Mouse (Mus musculus): ENCODE results near the gene Relb. TPM values are rescaled to one million over a fixed set of nuclear protein-coding genes. Genes with fewer than 3 reads are reported as not detected.
A peak's percentile ranks its signal among the peaks of the same experiment; 100 is the strongest.

Relb gene
- polyA plus RNA-seq, 1 experiment: 5.8 TPM

- WGBS: 1% methylated on average over 10 of the region's 10 CpGs
- H3K27ac ChIP-seq (ENCODE audit: insufficient read depth, low read length): peak overlapping the region; percentile 52
Observed at GRCm38 (mm10) chr7:19668947-19669721, 39.9 kb upstream of the Relb start.

DNA sequence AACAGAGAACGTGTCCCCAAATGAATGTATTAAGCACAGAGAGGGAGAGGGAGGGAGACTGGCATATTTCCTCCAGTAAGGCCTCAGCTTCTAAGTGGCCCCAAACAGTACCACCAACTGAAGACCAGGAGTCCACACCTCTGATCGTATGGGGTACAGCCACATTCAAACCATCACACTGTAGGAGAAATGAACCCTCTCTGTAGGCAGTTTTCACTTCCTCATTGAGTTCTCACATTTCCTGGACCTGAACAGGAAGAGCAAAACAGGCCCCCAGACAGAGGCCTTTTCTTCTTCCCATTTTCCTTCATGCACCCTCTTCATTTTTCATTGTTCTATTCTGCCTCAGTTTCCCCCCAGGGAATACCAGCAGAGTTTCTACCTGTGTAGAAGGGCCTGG, 38.2 kb upstream of the Relb start:
- TF ChIP-seq CTCF (IDR thresholded peaks at IDR 0.05; ENCODE audit: borderline replicate concordance, insufficient read depth, low read depth, low read length): no peak
- TF ChIP-seq POLR2A (IDR thresholded peaks at IDR 0.05; ENCODE audit: borderline replicate concordance, insufficient read depth, low read length): no peak
- DNase-seq: no peak
- no peaks in the 10 kb centered on the region for H3K27me3 ChIP-seq (ENCODE audit: control insufficient read depth, insufficient read depth, low read length)
- H3K27ac ChIP-seq (ENCODE audit: insufficient read depth, low read length): no peak overlapping the region
- 77% methylated on average over 2 of the region's 2 CpGs for WGBS
- peaks cover 8% of the 10 kb centered on the region; the same call in 1 of the 2 replicates for H3K4me1 ChIP-seq (ENCODE audit: control insufficient read depth, insufficient read depth, low read length)
- H3K4me3 ChIP-seq (replicated peaks; ENCODE audit: insufficient read depth, low read depth, low read length): no peak overlapping the region

More at GRCm38 (mm10) chr7:19668947-19669721, 39.9 kb upstream of the Relb start:
- TF ChIP-seq CTCF (IDR thresholded peaks at IDR 0.05; ENCODE audit: borderline replicate concordance, insufficient read depth, low read depth, low read length) (peak; percentile 95), POLR2A (IDR thresholded peaks at IDR 0.05; ENCODE audit: borderline replicate concordance, insufficient read depth, low read length) (no peak)
- peak overlapping the region; percentile 44 for H3K4me3 ChIP-seq (replicated peaks; ENCODE audit: insufficient read depth, low read depth, low read length)
- peak; percentile 91 to 93 for DNase-seq
- no peaks in the 10 kb centered on the region for H3K27me3 ChIP-seq (ENCODE audit: control insufficient read depth, insufficient read depth, low read length)
- peaks cover 3% of the 10 kb centered on the region for H3K4me1 ChIP-seq (ENCODE audit: control insufficient read depth, insufficient read depth, low read length)

- 62% methylated on average over 3 of the region's 3 CpGs for WGBS
- Histone ChIP-seq H3K4me1 (ENCODE audit: control insufficient read depth, insufficient read depth, low read length) (peaks cover 12% of the 10 kb centered on the region; the same call in 1 of the 2 replicates), H3K4me3 (replicated peaks; ENCODE audit: insufficient read depth, low read depth, low read length) (no peak overlapping the region), H3K27ac (ENCODE audit: insufficient read depth, low read length) (no peak overlapping the region), H3K27me3 (ENCODE audit: control insufficient read depth, insufficient read depth, low read length) (no peaks in the 10 kb centered on the region)
- TF ChIP-seq POLR2A (IDR thresholded peaks at IDR 0.05; ENCODE audit: borderline replicate concordance, insufficient read depth, low read length): no peak
- TF ChIP-seq CTCF (IDR thresholded peaks at IDR 0.05; ENCODE audit: borderline replicate concordance, insufficient read depth, low read depth, low read length): no peak
- DNase-seq: no peak
Observed at GRCm38 (mm10) chr7:19666750-19667149, 37.5 kb upstream of the Relb start.

DNA sequence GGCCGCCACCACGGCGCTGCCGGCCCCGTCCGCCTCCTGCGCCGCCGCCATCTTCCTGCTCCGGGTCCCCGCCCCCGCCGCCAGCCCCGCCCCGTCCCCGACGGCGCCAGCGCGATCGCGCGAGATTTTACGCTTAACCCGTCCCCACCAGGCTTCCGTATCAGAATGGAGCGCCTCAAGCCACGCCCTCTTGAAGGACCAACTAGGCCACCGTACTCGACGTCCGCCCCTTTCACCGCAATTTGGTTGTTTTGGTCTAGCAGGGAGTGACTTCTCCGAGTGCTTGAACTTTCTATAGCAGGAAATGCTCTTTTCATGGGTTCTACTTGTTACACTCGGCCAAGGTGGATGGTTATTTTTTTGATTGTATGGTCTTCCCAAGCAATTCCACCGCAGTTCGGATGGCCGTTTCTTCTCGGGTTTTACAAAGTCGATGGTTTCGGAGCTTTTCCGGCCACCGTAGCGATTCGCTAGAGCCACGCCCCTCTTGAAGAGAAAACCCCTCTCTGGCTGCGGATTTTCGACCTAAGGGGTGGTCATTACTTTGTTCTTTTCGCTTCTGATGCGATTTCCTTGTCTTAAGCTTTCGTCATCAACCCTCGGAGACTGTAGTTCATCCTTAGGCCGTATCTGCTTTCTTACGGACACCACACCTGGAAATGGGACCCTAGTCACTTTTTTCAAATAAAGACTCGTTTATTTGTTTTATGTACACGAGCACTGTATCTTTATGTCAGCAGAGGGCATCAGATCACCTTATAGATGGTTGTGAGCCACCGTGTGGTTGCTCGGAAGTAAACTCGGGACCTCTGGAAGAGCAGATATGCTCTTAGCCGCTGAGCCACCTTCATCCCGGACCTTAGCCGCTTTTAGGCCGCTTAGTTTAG, 36.0 kb upstream of the Relb start, which contains the start of gene Clptm1:
Gene Clptm1, minus strand, starts transcription at position 79 of the 887 bp plus-strand sequence.
- Histone ChIP-seq H3K4me1 (ENCODE audit: control insufficient read depth, insufficient read depth, low read length) (peaks cover 12% of the 10 kb centered on the region; the same call in 1 of the 2 replicates), H3K4me3 (replicated peaks; ENCODE audit: insufficient read depth, low read depth, low read length) (peak within 1 kb of the TSS; percentile 86), H3K27ac (ENCODE audit: insufficient read depth, low read length) (peak within 1 kb of the TSS; percentile 40; the same call in 1 of the 2 replicates), H3K27me3 (ENCODE audit: control insufficient read depth, insufficient read depth, low read length) (no peaks in the 10 kb centered on the region)
- DNase-seq: peak; percentile 97 to 99
- TF ChIP-seq POLR2A (IDR thresholded peaks at IDR 0.05; ENCODE audit: borderline replicate concordance, insufficient read depth, low read length): peak; percentile 49
- TF ChIP-seq CTCF (IDR thresholded peaks at IDR 0.05; ENCODE audit: borderline replicate concordance, insufficient read depth, low read depth, low read length): 0 out of 2 replicates have a peak, but pooled peaks have one; percentile 10
- under 1% methylated on average over 63 of the region's 63 CpGs for WGBS

DNA sequence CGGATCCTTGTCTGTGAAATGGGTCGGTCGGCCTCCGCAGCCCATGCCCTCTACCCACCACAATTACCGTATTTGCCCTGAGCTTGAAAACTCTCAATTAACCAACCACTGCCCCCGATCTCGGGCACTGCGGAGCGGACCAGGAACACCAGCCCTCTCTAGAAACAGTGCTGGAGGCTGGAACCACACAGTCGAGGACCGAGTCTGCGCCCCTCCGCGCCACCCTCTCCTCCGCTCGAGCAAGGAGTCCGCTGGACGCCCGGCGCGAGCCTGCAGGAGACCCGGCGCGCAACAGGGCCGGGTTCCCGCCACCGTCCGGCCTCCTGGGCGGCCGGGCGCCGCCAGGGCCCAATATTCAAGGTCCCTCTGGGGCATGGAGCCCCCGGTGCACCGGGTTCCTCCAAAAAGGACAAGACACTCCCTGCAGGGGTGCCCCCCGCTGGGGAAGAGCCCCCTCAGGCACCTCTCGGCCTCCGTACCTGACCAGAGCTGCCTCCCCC, 35.3 kb upstream of the Relb start:
- Histone ChIP-seq H3K4me1 (ENCODE audit: control insufficient read depth, insufficient read depth, low read length) (peaks cover 12% of the 10 kb centered on the region; the same call in 1 of the 2 replicates), H3K27me3 (ENCODE audit: control insufficient read depth, insufficient read depth, low read length) (no peaks in the 10 kb centered on the region), H3K4me3 (replicated peaks; ENCODE audit: insufficient read depth, low read depth, low read length) (peak overlapping the region; percentile 86), H3K27ac (ENCODE audit: insufficient read depth, low read length) (0 out of 2 replicates have a peak overlapping the region, but pooled peaks have one; percentile 18)
- WGBS: under 1% methylated on average over 37 of the region's 37 CpGs
- TF ChIP-seq CTCF (IDR thresholded peaks at IDR 0.05; ENCODE audit: borderline replicate concordance, insufficient read depth, low read depth, low read length) (no peak), POLR2A (IDR thresholded peaks at IDR 0.05; ENCODE audit: borderline replicate concordance, insufficient read depth, low read length) (no peak)
- no peak for DNase-seq

DNA sequence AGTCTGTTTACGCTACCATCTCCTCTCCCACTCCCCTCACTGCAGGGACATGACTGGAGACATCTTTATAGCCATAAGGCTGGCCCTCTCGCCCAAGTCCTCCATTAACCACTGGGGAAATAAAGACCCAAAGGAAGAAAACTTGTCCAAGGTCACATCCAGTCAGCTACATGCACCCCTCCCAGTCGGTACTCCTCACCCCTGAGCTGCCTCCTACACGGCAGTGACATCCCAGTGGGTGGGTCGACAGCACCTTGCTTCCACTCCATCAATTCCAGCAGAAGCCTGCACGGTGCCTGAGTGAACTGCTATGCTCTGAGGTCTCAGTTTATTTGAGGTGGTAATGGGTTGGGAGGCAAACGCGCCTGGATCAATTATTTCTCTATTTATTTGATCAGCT, 34.7 kb upstream of the Relb start:
- WGBS: 9% methylated on average over 8 of the region's 8 CpGs
- H3K4me1 ChIP-seq (ENCODE audit: control insufficient read depth, insufficient read depth, low read length): peaks cover 9% of the 10 kb centered on the region; the same call in 1 of the 2 replicates
- DNase-seq: peak; percentile 20 to 30

GRCm38 (mm10) chr7:19652614-19653013, 23.4 kb upstream of the Relb start:
- TF ChIP-seq POLR2A (IDR thresholded peaks at IDR 0.05; ENCODE audit: borderline replicate concordance, insufficient read depth, low read length): no peak
- no peak for TF ChIP-seq CTCF (IDR thresholded peaks at IDR 0.05; ENCODE audit: borderline replicate concordance, insufficient read depth, low read depth, low read length)
- no peak overlapping the region for H3K27ac ChIP-seq (ENCODE audit: insufficient read depth, low read length)
- H3K4me3 ChIP-seq (replicated peaks; ENCODE audit: insufficient read depth, low read depth, low read length): no peak overlapping the region
- peaks cover 4% of the 10 kb centered on the region for H3K4me1 ChIP-seq (ENCODE audit: control insufficient read depth, insufficient read depth, low read length)
- 85% methylated on average over 2 of the region's 2 CpGs for WGBS
- no peak for DNase-seq
- H3K27me3 ChIP-seq (ENCODE audit: control insufficient read depth, insufficient read depth, low read length): no peaks in the 10 kb centered on the region

More for the DNA sequence above, 34.7 kb upstream of the Relb start:
- Histone ChIP-seq H3K27ac (ENCODE audit: insufficient read depth, low read length) (no peak overlapping the region), H3K4me3 (replicated peaks; ENCODE audit: insufficient read depth, low read depth, low read length) (peak overlapping the region; percentile 86), H3K27me3 (ENCODE audit: control insufficient read depth, insufficient read depth, low read length) (no peaks in the 10 kb centered on the region)
- TF ChIP-seq POLR2A (IDR thresholded peaks at IDR 0.05; ENCODE audit: borderline replicate concordance, insufficient read depth, low read length) (no peak), CTCF (IDR thresholded peaks at IDR 0.05; ENCODE audit: borderline replicate concordance, insufficient read depth, low read depth, low read length) (no peak)
